Mouse (Mus musculus) liver, embryonic 11.5 days (tissue): Measurements from ENCODE around the gene Dtl. TPM values are rescaled to one million over a fixed set of nuclear protein-coding genes. Genes with fewer than 3 reads are reported as not detected.
A peak's percentile ranks its signal among the peaks of the same experiment; 100 is the strongest.

Experiments
- ATAC-seq: fragments of 200-750 bp; cut with Nextera tagmentation; replicated peaks from 2 replicates; pipeline ENCODE4 v1.8.0; 2017; ENCODE audit warnings: moderate number of reproducible peaks, mild to moderate bottlenecking, moderate TSS enrichment, moderate library complexity; ENCODE audit not compliant: low FRiP score
- DNase-seq: peaks from one replicate; pipeline ENCODE4 v3.0.0-alpha.2; 2017; ENCODE audit warnings: low spot score
- H3K27ac ChIP-seq: fragments of 300-500 bp; sonication (generic); 2 replicates; pipeline ENCODE4 v1.5.1; 2014; ENCODE audit warnings: mild to moderate bottlenecking, low read depth, low read length, control low read depth
- H3K27me3 ChIP-seq: fragments of 300-500 bp; sonication (generic); replicated peaks from 2 replicates; pipeline ENCODE4 v1.6.1; 2014; ENCODE audit warnings: low read length, mixed read lengths; ENCODE audit not compliant: control insufficient read depth, insufficient read depth
- H3K36me3 ChIP-seq: fragments of 300-500 bp; sonication (generic); 2 replicates; pipeline ENCODE4 v1.6.1; 2014; ENCODE audit warnings: mild to moderate bottlenecking, low read length, moderate library complexity, mixed read lengths; ENCODE audit not compliant: control insufficient read depth, insufficient read depth
- H3K4me1 ChIP-seq: fragments of 300-500 bp; sonication (generic); replicated peaks from 2 replicates; pipeline ENCODE4 v1.6.1; 2014; ENCODE audit warnings: low read length, mixed read lengths; ENCODE audit not compliant: control insufficient read depth, insufficient read depth
- H3K4me2 ChIP-seq: fragments of 300-500 bp; sonication (generic); 2 replicates; pipeline ENCODE4 v1.6.1; 2014; ENCODE audit warnings: mild to moderate bottlenecking, control low read depth, moderate library complexity
- H3K4me3 ChIP-seq: fragments of 300-500 bp; sonication (generic); 2 replicates; pipeline ENCODE4 v1.5.1; 2014; ENCODE audit warnings: low read depth, low read length, control low read depth
- H3K9ac ChIP-seq: fragments of 300-500 bp; sonication (generic); 2 replicates; pipeline ENCODE4 v1.6.1; 2014; ENCODE audit warnings: low read depth, low read length, control low read depth
- H3K9me3 ChIP-seq: fragments of 300-500 bp; sonication (generic); 2 replicates; pipeline ENCODE4 v1.6.1; 2016; ENCODE audit warnings: low read length, inconsistent platforms, mixed read lengths; ENCODE audit not compliant: control insufficient read depth
- WGBS: fragments of 180-500 bp; shearing (Covaris S2); extraction: QIAGEN DNeasy Blood & Tissue Kit; methylation state at CpG from one replicate; pipeline ENCODE4 v1.1.7; 2014; 5-methylcytosine and 5-hydroxymethylcytosine counted together
- polyA plus RNA-seq: library from polyadenylated mRNA; unstranded; fragments of >200 nt; fragmentation: Nextera tagmentation; extraction: Ambion mirVana; gene quantifications from 2 replicates; pipeline ENCODE4 v1.2.1, GENCODE M21; 2014

The Dtl gene
- polyA plus RNA-seq, 1 experiment from 2014 or later: 70.9 TPM

DNA sequence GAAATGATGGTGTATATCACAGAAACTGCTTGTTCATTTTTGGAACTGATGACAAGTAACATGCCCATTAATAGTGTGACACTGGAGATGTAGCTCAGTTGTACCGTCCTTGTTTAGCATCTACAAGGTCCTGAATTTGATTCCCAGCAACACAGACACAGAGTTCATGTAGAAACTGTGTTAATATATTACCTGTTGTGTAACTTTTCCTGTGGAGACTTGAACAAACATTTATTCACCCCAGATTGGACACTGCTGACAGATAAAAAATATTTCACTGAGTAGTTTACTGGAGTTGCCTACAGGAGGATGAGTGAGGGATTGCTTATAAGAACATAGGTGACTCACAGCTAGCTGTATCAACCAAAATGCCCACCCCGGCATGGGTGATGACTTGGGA lies 13.4 kb upstream of the Dtl start:
- no peak overlapping the region for H3K4me2 ChIP-seq
- no peak overlapping the region for H3K27ac ChIP-seq
- no peaks in the 10 kb centered on the region for H3K27me3 ChIP-seq
- H3K9ac ChIP-seq: no peak overlapping the region
- H3K4me3 ChIP-seq: no peak overlapping the region
- no peak for ATAC-seq
- H3K36me3 ChIP-seq: peaks cover 31% of the 10 kb centered on the region
- no peaks in the 10 kb centered on the region for H3K9me3 ChIP-seq
- WGBS: 93% methylated on average over 2 of the region's 2 CpGs
- no peak for DNase-seq
- no peaks in the 10 kb centered on the region for H3K4me1 ChIP-seq

- 92% methylated on average over 3 of the region's 3 CpGs for WGBS
- Histone ChIP-seq H3K9me3 (no peaks in the 10 kb centered on the region), H3K27me3 (no peaks in the 10 kb centered on the region), H3K4me3 (no peak overlapping the region), H3K27ac (no peak overlapping the region), H3K4me2 (no peak overlapping the region), H3K36me3 (peaks cover 36% of the 10 kb centered on the region), H3K4me1 (no peaks in the 10 kb centered on the region), H3K9ac (no peak overlapping the region)
- ATAC-seq (no peak), DNase-seq (no peak)
Observed at GRCm38 (mm10) chr1:191587062-191587461, 11.7 kb upstream of the Dtl start.

GRCm38 (mm10) chr1:191585704-191586103 lies 10.4 kb upstream of the Dtl start:
- 85% methylated on average over 2 of the region's 2 CpGs for WGBS

DNA sequence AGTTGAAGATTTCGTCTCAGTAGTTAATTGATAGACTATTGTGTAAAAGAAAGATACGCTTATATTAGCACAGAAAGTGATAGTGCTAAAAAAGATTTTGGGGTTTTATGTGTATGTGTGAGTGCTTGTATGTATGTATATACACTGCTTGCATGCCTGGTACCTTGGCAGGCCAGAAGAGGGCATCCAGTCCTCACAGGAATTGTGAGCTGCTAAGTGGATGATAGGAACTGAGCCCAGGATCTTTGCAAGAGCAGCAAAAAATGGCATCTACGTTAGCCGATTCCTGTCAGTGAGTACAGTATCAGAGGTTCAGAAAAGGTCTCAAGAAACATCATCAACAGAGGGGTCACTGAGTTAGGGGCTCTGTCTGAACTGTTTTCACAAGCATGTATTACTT lies 9.1 kb upstream of the Dtl start:
- DNase-seq (no peak), ATAC-seq (no peak)
- H3K36me3 ChIP-seq: peaks cover 42% of the 10 kb centered on the region
- H3K9ac ChIP-seq: no peak overlapping the region
- H3K4me3 ChIP-seq: no peak overlapping the region
- no peak overlapping the region for H3K4me2 ChIP-seq
- no peaks in the 10 kb centered on the region for H3K4me1 ChIP-seq
- no peak overlapping the region for H3K27ac ChIP-seq
- WGBS: 92% methylated on average over 4 of the region's 4 CpGs
- H3K9me3 ChIP-seq: peaks cover 2% of the 10 kb centered on the region; the same call in 1 of the 2 replicates
- no peaks in the 10 kb centered on the region for H3K27me3 ChIP-seq

More at GRCm38 (mm10) chr1:191585704-191586103, 10.4 kb upstream of the Dtl start:
- H3K27me3 ChIP-seq: no peaks in the 10 kb centered on the region
- no peak for DNase-seq
- no peaks in the 10 kb centered on the region for H3K9me3 ChIP-seq
- no peaks in the 10 kb centered on the region for H3K4me1 ChIP-seq
- no peak overlapping the region for H3K4me2 ChIP-seq
- H3K27ac ChIP-seq: no peak overlapping the region
- H3K36me3 ChIP-seq: peaks cover 36% of the 10 kb centered on the region
- no peak overlapping the region for H3K9ac ChIP-seq
- H3K4me3 ChIP-seq: no peak overlapping the region
- no peak for ATAC-seq

DNA sequence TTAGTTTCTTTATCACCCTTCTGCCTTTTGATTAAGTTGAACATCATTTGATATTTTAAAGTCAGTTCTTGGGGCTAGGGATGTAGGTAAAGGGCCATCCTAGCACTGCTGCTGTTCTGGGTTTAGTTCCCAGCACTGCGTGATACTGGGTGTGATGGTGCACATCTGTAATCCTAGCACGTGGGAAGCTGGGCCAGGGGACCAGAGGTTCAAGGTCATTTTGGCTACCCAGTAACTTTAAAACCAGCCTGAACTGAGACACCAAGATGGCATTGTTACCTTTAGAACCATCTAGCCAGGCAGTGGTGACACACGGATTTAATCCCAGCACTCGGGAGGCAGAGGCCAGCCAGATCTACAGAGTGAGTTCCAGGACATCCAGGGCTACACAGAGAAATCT lies 8.5 kb upstream of the Dtl start:
- Histone ChIP-seq H3K9ac (no peak overlapping the region), H3K4me2 (no peak overlapping the region), H3K27ac (no peak overlapping the region), H3K4me3 (no peak overlapping the region), H3K27me3 (no peaks in the 10 kb centered on the region), H3K4me1 (no peaks in the 10 kb centered on the region), H3K36me3 (peaks cover 41% of the 10 kb centered on the region), H3K9me3 (peaks cover 5% of the 10 kb centered on the region; the same call in 1 of the 2 replicates)
- 86% methylated on average over 4 of the region's 4 CpGs for WGBS
- DNase-seq (no peak), ATAC-seq (no peak)

- Histone ChIP-seq H3K4me1 (peaks cover 14% of the 10 kb centered on the region), H3K27ac (no peak overlapping the region), H3K9ac (no peak overlapping the region), H3K4me3 (no peak overlapping the region), H3K36me3 (peaks cover 29% of the 10 kb centered on the region), H3K4me2 (no peak overlapping the region), H3K27me3 (no peaks in the 10 kb centered on the region), H3K9me3 (peaks cover 5% of the 10 kb centered on the region; the same call in 1 of the 2 replicates)
- 88% methylated on average over 4 of the region's 4 CpGs for WGBS
- DNase-seq: no peak
- ATAC-seq: no peak
Observed at GRCm38 (mm10) chr1:191581641-191582040, 6.3 kb upstream of the Dtl start.

- ATAC-seq (no peak), DNase-seq (no peak)
- peaks cover 25% of the 10 kb centered on the region for H3K36me3 ChIP-seq
- H3K4me3 ChIP-seq: no peak overlapping the region
- no peak overlapping the region for H3K27ac ChIP-seq
- peaks cover 5% of the 10 kb centered on the region; the same call in 1 of the 2 replicates for H3K9me3 ChIP-seq
- H3K9ac ChIP-seq: no peak overlapping the region
- WGBS: 97% methylated on average over 3 of the region's 3 CpGs
- no peak overlapping the region for H3K4me2 ChIP-seq
- H3K4me1 ChIP-seq: peaks cover 15% of the 10 kb centered on the region
- no peaks in the 10 kb centered on the region for H3K27me3 ChIP-seq
Observed at GRCm38 (mm10) chr1:191579524-191579923, 4.2 kb upstream of the Dtl start.

DNA sequence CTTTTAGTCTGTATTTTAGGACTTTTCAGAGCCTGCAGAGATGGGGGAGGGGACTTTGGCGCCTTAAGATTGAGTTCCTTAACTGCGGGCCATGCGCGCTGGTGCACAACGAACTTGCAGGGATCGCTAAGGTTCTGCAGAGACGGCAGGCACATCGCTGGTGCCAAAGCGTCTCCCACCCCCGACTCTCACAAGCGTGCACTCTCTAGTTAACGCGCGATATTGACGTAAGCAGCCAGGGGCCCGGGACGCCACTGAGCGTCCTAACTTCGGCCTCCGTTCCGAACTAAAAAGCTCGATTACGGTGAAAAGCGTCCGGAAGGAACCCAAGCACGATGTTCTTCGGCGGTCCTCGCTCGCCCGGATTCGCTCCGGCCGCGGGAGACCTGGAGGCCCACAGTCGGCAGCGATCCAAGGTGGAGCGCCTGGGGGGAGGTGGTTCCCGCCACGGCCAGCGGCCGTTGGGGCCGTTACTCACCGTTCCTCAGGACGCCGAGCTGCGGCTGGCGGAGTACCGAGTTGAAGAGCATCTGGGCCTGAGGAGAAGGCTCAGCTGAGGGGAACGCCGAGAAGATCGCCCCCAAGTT lies 380 bp downstream of the Dtl start:
- Histone ChIP-seq H3K27me3 (no peaks in the 10 kb centered on the region), H3K4me1 (peaks cover 18% of the 10 kb centered on the region), H3K9me3 (peaks cover 3% of the 10 kb centered on the region; the same call in 1 of the 2 replicates), H3K4me2 (peak overlapping the region; percentile 82), H3K9ac (peak overlapping the region; percentile 95), H3K36me3 (peaks cover 11% of the 10 kb centered on the region), H3K27ac (peak overlapping the region; percentile 90), H3K4me3 (peak overlapping the region; percentile 70)
- ATAC-seq (peak; percentile 46), DNase-seq (no peak)
- WGBS: under 1% methylated on average over 52 of the region's 52 CpGs

GRCm38 (mm10) chr1:191573906-191574639 lies 1.3 kb downstream of the Dtl start:
- peak overlapping the region; percentile 70 for H3K4me3 ChIP-seq
- H3K4me2 ChIP-seq: peak overlapping the region; percentile 82
- no peaks in the 10 kb centered on the region for H3K9me3 ChIP-seq
- peaks cover 13% of the 10 kb centered on the region for H3K36me3 ChIP-seq
- ATAC-seq (no peak), DNase-seq (peak; percentile 38)
- WGBS: 2% methylated on average over 13 of the region's 13 CpGs
- H3K9ac ChIP-seq: peak overlapping the region; percentile 95
- no peaks in the 10 kb centered on the region for H3K27me3 ChIP-seq
- H3K4me1 ChIP-seq: peaks cover 18% of the 10 kb centered on the region
- H3K27ac ChIP-seq: peak overlapping the region; percentile 90
